10 mouse cellular contexts compared by ENCODE assay signal in the genomic region with DNA sequence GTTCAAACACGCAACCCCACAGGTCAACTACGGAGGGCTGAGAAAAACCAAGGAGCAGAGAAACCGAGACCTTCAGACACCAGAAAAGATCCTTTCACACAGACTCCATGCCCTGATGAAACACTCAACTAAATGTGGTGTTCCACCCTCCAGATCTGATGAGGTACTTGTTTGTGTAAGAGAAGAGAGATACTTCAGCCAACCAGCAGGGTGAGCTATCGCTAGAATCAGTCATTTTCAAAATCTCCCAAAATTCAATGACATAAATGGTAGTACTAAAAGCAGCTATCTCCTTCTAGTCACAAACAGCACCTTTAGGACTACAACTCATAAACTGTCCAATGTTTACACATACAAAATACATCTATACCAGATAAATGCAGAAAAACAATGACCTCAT. TPM values are rescaled to one million over a fixed set of nuclear protein-coding genes. Genes with fewer than 3 reads are reported as not detected.
DNase-seq lines count a peak whose midpoint lies in the region; ATAC-seq lines count a peak whose summit lies in the region.
"Had no signal": no experiment of that assay in that cellular context is flagged by ENCODE, and none has a peak within 500 bp of the region (broad histone marks: within the 10 kb centered on the region; RNA-seq: fewer than 3 reads in every experiment).

No protein-coding gene starts in this region.

- intact Hi-C loops in heart, postnatal 25 days (cut with DNase I), result no loop called here

- ATAC-seq in megakaryocyte progenitor cell, adult 5-6 weeks (replicated peaks; ENCODE audit: poor library complexity), result peak; percentile 49

- peak; percentile 28 for DNase-seq in kidney, adult 9 months
- no peak for DNase-seq in kidney, adult 18-20 months
- peak; percentile 68 for DNase-seq in CD4-positive helper T cell, adult 2 months (ENCODE audit: low read depth, low spot score)
- DNase-seq in NIH3T3 (ENCODE audit: low read depth), result peak; percentile 57
- no peak for DNase-seq in Muller cell, postnatal 12 days (ENCODE audit: inconsistent ontology term)
- no peak for DNase-seq in spleen, postnatal 14 days (ENCODE audit: low spot score in 2 of 2)
- no peak for DNase-seq in heart, postnatal 25 days (ENCODE audit: low spot score)
- DNase-seq: heart, adult 18-20 months; kidney, adult 11 months had no signal

RNA-seq across cellular contexts. Expression of a gene that starts 4.1 kb away (rescaled TPM):
- 73.1 and 92.7 TPM in 2 replicates for total RNA-seq in megakaryocyte progenitor cell, adult 5-6 weeks (2015)
- total RNA-seq in megakaryocyte progenitor cell, adult 5-6 weeks (2017), result 67.8 and 79.0 TPM in 2 replicates
- total RNA-seq in heart, postnatal 25 days (2021), result 10 to 100 TPM; 57.2 to 60.5 TPM

Comparison
In these comparisons a context has a peak if more than half of its experiments do, and no peak if none do; other contexts are left out.
1. DNase-seq: peak in kidney, adult 9 months (single experiment), CD4-positive helper T cell, adult 2 months (single experiment) and NIH3T3 (single experiment); none in kidney, adult 18-20 months (single experiment), Muller cell, postnatal 12 days (single experiment), spleen, postnatal 14 days (0 of 2) and heart, postnatal 25 days (single experiment).